Mouse (Mus musculus): ENCODE results near the gene Exoc5. TPM values are rescaled to one million over a fixed set of nuclear protein-coding genes. Genes with fewer than 3 reads are reported as not detected.

The Exoc5 gene
- 45.2 to 51.9 TPM (median 47.8 TPM) in 4 replicates for total RNA-seq (2023; ENCODE audit: inconsistent age)

GRCm38 (mm10) chr14:49066274-49066823 is at the start of gene Exoc5:
TSS of gene Exoc5 (minus strand) at chr14:49066653.

GRCm38 (mm10) chr14:49065529-49066273 is 752 bp downstream of the Exoc5 start, which contains the start of gene Ap5m1:
TSS of gene Ap5m1 (plus strand) at chr14:49066097.

Other genes with a start within 250 kb of the Exoc5 start
- gene Ap5m1, start 556 bp downstream of the Exoc5 start, total RNA-seq (2023; ENCODE audit: inconsistent age), result 25.0 to 37.3 TPM (median 26.7 TPM) in 4 replicates
- gene Naa30, start 105.6 kb upstream of the Exoc5 start, total RNA-seq (2023; ENCODE audit: inconsistent age), result 40.5 to 44.7 TPM (median 41.3 TPM) in 4 replicates
- not detected in 4 replicates for gene ccdc198, start 178.8 kb upstream of the Exoc5 start, total RNA-seq (2023; ENCODE audit: inconsistent age)

Data from B cell, adult (primary cell).